Mouse (Mus musculus) kidney, embryonic 14.5 days (tissue): ENCODE results near the gene Shroom3. TPM values are rescaled to one million over a fixed set of nuclear protein-coding genes. Genes with fewer than 3 reads are reported as not detected.

Experiments
- ATAC-seq: fragments of 200-750 bp; cut with Nextera tagmentation; 2 replicates; pipeline ENCODE4 v1.8.0; 2017; ENCODE audit warnings: moderate number of reproducible peaks, mild to moderate bottlenecking, moderate TSS enrichment, moderate library complexity; ENCODE audit not compliant: low FRiP score, low TSS enrichment
- H3K27ac ChIP-seq: fragments of 300-500 bp; sonication (generic); 2 replicates; pipeline ENCODE4 v1.5.1; 2014; ENCODE audit warnings: low read depth, mild to moderate bottlenecking, low read length, moderate library complexity, mixed read lengths
- H3K27me3 ChIP-seq: fragments of 300-500 bp; sonication (generic); 2 replicates; pipeline ENCODE4 v1.6.1; 2014; ENCODE audit warnings: mild to moderate bottlenecking, low read length; ENCODE audit not compliant: control insufficient read depth, insufficient read depth
- H3K36me3 ChIP-seq: fragments of 300-500 bp; sonication (generic); 2 replicates; pipeline ENCODE4 v1.6.1; 2014; ENCODE audit warnings: low read length, mixed read lengths; ENCODE audit not compliant: control insufficient read depth, insufficient read depth
- H3K4me1 ChIP-seq: fragments of 300-500 bp; sonication (generic); 2 replicates; pipeline ENCODE4 v1.6.1; 2014; ENCODE audit warnings: low read length, mixed read lengths; ENCODE audit not compliant: control insufficient read depth, insufficient read depth
- H3K4me2 ChIP-seq: fragments of 300-500 bp; sonication (generic); replicated peaks from 2 replicates; pipeline ENCODE4 v1.6.1; 2014; ENCODE audit warnings: low read depth, mild to moderate bottlenecking, low read length
- H3K4me3 ChIP-seq: fragments of 300-500 bp; sonication (generic); 2 replicates; pipeline ENCODE4 v1.5.1; 2014; ENCODE audit warnings: mild to moderate bottlenecking, low read length
- H3K9ac ChIP-seq: fragments of 300-500 bp; sonication (generic); 2 replicates; pipeline ENCODE4 v1.6.1; 2014; ENCODE audit warnings: low read depth, mild to moderate bottlenecking, low read length, moderate library complexity
- H3K9me3 ChIP-seq: fragments of 300-500 bp; sonication (generic); 2 replicates; pipeline ENCODE4 v1.6.1; 2016; ENCODE audit warnings: low read length; ENCODE audit not compliant: control insufficient read depth
- WGBS: fragments of 180-500 bp; shearing (Covaris S2); extraction: QIAGEN DNeasy Blood & Tissue Kit; methylation state at CpG from one replicate; pipeline ENCODE4 v1.1.7; 2014; 5-methylcytosine and 5-hydroxymethylcytosine counted together
- polyA plus RNA-seq: library from polyadenylated mRNA; unstranded; fragments of >200 nt; fragmentation: Nextera tagmentation; extraction: Ambion mirVana; gene quantifications from 2 replicates; pipeline ENCODE4 v1.2.1, GENCODE M21; 2014

Shroom3 gene
- polyA plus RNA-seq, 1 experiment from 2014 or later = 16.0 TPM

DNA sequence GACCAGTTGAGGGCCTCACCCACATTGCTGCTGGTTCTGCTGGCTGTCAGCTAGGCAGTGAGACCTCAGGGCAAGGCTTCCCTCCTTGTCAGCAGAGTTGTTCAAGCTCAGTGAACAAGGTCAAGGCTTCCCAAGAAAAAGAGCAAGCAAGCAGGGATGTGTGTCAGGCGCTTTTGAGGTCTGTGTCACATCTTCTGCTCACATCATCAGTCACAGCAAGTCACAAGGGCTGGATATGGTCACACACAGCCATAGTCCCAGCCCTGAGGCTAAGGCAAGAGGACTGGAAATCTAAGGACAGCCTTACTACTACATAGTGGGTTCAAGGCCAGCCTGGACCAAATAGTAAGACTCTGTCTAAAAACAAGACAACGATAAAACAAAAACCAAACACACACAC is 311.6 kb downstream of the Shroom3 start:
- Histone ChIP-seq H3K4me1 (peaks cover 25% of the 10 kb centered on the region), H3K4me2 (no peak overlapping the region), H3K9ac (no peak overlapping the region), H3K4me3 (no peak overlapping the region), H3K36me3 (no peaks in the 10 kb centered on the region), H3K27me3 (no peaks in the 10 kb centered on the region), H3K27ac (no peak overlapping the region), H3K9me3 (no peaks in the 10 kb centered on the region)
- no peak for ATAC-seq
- 69% methylated on average over 2 of the region's 2 CpGs for WGBS

DNA sequence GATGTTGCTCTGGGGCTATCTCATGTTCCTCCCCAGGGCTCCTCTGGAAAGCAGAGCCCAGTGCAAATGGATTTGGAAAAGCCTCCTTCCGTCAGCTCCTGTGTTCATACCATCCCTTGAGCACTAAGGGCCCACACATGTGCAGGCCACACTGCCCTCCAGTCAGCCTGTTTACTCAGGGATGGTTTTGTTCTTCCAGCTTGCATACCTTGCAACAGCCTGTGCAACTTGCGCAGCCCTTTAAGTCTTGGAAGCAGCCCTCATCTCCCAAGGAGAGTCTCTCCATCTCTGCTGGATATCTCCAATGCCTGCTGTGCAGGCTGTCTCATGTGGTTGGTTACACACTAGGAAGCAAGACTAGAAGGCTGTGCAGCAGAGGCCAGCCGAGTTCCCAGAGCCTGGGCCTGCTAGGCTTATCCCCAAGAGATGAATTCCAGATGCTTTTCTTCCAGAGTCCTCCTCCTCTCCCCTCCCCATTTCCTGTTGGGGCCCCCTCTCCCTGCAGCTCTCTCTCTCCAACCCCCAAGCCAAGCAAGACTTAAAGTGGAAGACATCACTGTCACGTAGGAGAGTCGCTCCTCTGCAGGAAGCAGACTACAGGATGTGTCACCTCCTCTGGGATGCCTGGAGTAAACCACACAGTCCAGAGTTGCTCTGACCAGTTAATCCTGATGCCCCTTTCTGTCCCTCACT is 314.3 kb downstream of the Shroom3 start:
- H3K27me3 ChIP-seq = no peaks in the 10 kb centered on the region
- no peak overlapping the region for H3K9ac ChIP-seq
- H3K4me2 ChIP-seq = no peak overlapping the region
- no peaks in the 10 kb centered on the region for H3K36me3 ChIP-seq
- peak overlapping the region; percentile 87 for H3K27ac ChIP-seq
- ATAC-seq = peak; percentile 82
- no peaks in the 10 kb centered on the region for H3K9me3 ChIP-seq
- H3K4me1 ChIP-seq = peaks cover 33% of the 10 kb centered on the region
- 29% methylated on average over 5 of the region's 5 CpGs for WGBS
- H3K4me3 ChIP-seq = no peak overlapping the region

DNA sequence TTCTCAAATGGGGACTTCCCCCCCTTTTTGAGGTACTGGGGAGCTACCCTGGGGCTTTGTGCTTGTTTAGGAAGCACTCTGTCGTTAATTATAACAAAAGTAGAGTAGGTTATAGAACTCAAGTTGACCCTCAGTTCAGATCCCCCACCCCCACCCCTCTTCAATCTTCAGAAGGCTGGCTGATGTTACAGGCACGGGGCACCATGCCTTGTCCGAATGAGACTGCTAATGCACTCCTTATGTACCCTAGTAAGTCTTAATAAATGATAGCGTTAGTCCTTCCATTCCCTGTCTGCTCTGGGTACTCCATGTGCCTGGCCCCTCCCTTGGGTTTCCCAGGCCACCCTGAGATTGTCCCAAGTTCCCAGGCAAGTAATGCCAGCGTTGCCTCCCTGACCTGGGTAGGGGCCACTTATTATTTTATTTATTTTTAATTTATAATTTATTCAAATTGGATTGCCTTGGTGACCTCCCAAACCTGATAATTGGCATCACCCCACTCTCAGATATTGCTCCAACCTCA is 315.3 kb downstream of the Shroom3 start:
- H3K27me3 ChIP-seq = no peaks in the 10 kb centered on the region
- no peak for ATAC-seq

DNA sequence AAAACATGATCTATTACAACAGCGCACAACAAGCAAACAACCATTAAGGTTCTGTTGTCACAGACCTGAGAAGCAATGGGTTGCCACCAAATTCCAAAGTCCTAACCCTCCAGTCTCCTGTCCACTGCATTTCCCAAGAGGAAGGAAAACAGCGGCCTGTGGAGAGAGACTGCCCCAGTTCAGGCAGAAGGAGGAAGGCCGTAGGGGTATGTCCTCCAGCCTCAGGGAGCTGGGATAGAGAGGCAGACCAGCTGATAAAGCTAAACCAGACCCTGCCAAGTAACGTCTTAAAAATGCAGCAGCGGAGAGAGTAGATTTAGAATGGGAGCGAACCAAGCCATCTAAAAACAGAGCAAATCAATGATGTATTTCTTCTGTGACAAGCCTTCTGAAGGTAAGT is 316.8 kb downstream of the Shroom3 start:
- peak overlapping the region; percentile 73 for H3K27ac ChIP-seq
- H3K9me3 ChIP-seq = no peaks in the 10 kb centered on the region
- peaks cover 29% of the 10 kb centered on the region for H3K4me1 ChIP-seq
- no peak overlapping the region for H3K4me2 ChIP-seq
- no peaks in the 10 kb centered on the region for H3K36me3 ChIP-seq
- no peak overlapping the region for H3K9ac ChIP-seq
- WGBS = 63% methylated on average over 6 of the region's 6 CpGs
- H3K4me3 ChIP-seq = no peak overlapping the region
- no peaks in the 10 kb centered on the region for H3K27me3 ChIP-seq
- no peak for ATAC-seq

More for the DNA sequence above, 315.3 kb downstream of the Shroom3 start:
- peak overlapping the region; percentile 87 for H3K27ac ChIP-seq
- H3K4me1 ChIP-seq = peaks cover 33% of the 10 kb centered on the region
- no peak overlapping the region for H3K9ac ChIP-seq
- 24% methylated on average over 5 of the region's 5 CpGs for WGBS
- H3K9me3 ChIP-seq = no peaks in the 10 kb centered on the region
- H3K36me3 ChIP-seq = no peaks in the 10 kb centered on the region
- H3K4me2 ChIP-seq = no peak overlapping the region; the same call in 1 of the 2 replicates
- H3K4me3 ChIP-seq = no peak overlapping the region

- peak overlapping the region; percentile 73 for H3K27ac ChIP-seq
- H3K9me3 ChIP-seq = no peaks in the 10 kb centered on the region
- H3K4me3 ChIP-seq = no peak overlapping the region
- H3K9ac ChIP-seq = no peak overlapping the region; the same call in 1 of the 2 replicates
- no peak for ATAC-seq
- no peaks in the 10 kb centered on the region for H3K27me3 ChIP-seq
- no peaks in the 10 kb centered on the region for H3K36me3 ChIP-seq
- H3K4me1 ChIP-seq = peaks cover 38% of the 10 kb centered on the region
- 38% methylated on average over 17 of the region's 17 CpGs for WGBS
- H3K4me2 ChIP-seq = no peak overlapping the region
Measured at GRCm38 (mm10) chr5:93000774-93001757, 317.8 kb downstream of the Shroom3 start.

DNA sequence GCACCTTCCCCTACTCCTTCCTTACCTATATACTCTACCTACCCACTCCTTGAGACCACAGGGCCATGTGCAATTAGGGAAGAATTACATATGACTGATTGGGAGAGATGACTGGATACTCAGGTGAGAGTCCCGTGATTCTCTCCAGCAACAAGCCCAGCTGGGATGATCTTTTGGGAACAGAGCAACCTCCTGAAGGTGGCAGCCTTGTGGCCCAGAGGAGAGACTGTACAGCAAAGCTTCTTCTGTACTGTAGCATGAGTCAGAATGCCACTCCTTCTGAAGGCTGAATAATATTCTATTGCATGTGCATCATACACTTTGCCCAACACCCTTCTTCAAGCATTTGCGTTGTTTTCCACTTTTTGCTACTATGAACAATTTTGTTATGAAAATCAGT is 319.4 kb downstream of the Shroom3 start:
- Histone ChIP-seq H3K27ac (no peak overlapping the region), H3K4me1 (peaks cover 30% of the 10 kb centered on the region), H3K9me3 (no peaks in the 10 kb centered on the region), H3K9ac (no peak overlapping the region), H3K27me3 (no peaks in the 10 kb centered on the region), H3K36me3 (no peaks in the 10 kb centered on the region), H3K4me3 (no peak overlapping the region), H3K4me2 (no peak overlapping the region)
- ATAC-seq = no peak
- WGBS = 88% methylated on average over 2 of the region's 2 CpGs

DNA sequence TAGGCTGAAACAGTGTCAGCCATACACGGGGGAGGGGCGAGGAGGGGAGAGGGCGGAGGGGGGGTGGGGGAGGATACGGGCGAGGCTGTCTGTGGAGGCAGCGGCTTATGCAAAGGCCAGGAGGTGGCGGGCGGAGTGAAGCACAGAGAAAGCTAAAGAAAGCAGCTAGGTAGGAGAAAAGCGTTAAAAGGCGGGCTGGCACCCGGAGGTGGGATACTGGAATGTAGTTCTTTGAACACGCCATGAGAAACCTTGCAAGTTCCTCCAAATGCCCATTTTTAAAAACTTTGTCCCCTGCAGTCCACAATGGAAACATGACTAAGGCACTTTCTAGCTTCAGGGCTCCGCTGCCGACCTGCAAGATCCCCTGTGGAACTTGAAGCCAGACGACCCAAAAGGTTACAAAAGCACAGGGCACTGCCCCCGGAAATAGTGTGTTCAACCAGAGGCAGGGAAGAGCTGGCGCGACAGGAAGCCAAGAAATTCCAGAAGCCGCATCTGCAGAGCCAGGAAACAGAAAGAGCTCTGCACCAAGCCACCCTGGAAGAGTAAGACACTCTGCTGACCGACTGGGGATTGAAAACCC is 322.1 kb downstream of the Shroom3 start:
- Histone ChIP-seq H3K9me3 (no peaks in the 10 kb centered on the region), H3K27me3 (no peaks in the 10 kb centered on the region), H3K4me1 (peaks cover 17% of the 10 kb centered on the region; the same call in 1 of the 2 replicates), H3K27ac (peak overlapping the region; percentile 43), H3K36me3 (no peaks in the 10 kb centered on the region), H3K9ac (peak overlapping the region; percentile 14; the same call in 1 of the 2 replicates), H3K4me3 (peak overlapping the region; percentile 13), H3K4me2 (peak overlapping the region; percentile 39)
- 1% methylated on average over 19 of the region's 20 CpGs for WGBS
- ATAC-seq = peak; percentile 63

GRCm38 (mm10) chr5:93005815-93006341 is 322.6 kb downstream of the Shroom3 start:
- Histone ChIP-seq H3K9ac (peak overlapping the region; percentile 14; the same call in 1 of the 2 replicates), H3K9me3 (no peaks in the 10 kb centered on the region)
- WGBS = 36% methylated on average over 14 of the region's 14 CpGs

More at GRCm38 (mm10) chr5:93005815-93006341, 322.6 kb downstream of the Shroom3 start:
- ATAC-seq = peak; percentile 65
- peak overlapping the region; percentile 13; the same call in 1 of the 2 replicates for H3K4me3 ChIP-seq
- peak overlapping the region; percentile 39 for H3K4me2 ChIP-seq
- no peaks in the 10 kb centered on the region for H3K27me3 ChIP-seq
- peaks cover 17% of the 10 kb centered on the region; the same call in 1 of the 2 replicates for H3K4me1 ChIP-seq
- no peaks in the 10 kb centered on the region for H3K36me3 ChIP-seq
- peak overlapping the region; percentile 43 for H3K27ac ChIP-seq
